Mouse (Mus musculus): ENCODE results near the gene Mapre1.

Mapre1 gene

GRCm38 (mm10) chr2:153778638-153779362 lies 37.7 kb downstream of the Mapre1 start:
- DNase-seq: peak; percentile 10 to 23

- no peak for DNase-seq
Measured at GRCm38 (mm10) chr2:153779394-153779981, 38.4 kb downstream of the Mapre1 start, which contains the start of gene Efcab8. Gene Efcab8, plus strand, starts transcription at chr2:153779931.

DNA sequence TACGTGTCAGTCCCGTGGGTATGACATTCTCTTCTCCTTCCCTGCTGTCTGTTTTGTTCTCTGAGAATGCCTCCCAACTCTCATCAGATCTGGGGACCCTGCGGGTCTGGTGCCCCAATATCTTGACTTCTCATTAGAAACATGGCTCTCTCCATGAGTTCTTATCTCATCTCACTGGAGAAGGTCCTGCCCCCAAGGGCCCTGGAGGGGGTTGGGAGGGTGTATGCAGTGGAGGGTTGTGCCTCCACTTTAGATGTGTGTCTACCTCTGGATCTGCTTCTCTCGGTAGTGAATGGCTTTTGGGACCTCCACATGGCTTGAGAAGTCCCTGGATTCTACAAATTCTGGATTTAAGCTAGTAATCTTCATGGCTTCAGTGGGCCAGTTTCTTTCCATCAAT lies 40.1 kb downstream of the Mapre1 start:
- no peak for DNase-seq

- no peak for DNase-seq
Measured at GRCm38 (mm10) chr2:153784668-153785067, 43.6 kb downstream of the Mapre1 start.

GRCm38 (mm10) chr2:153793366-153793765 lies 52.3 kb downstream of the Mapre1 start:
- DNase-seq: no peak

DNA sequence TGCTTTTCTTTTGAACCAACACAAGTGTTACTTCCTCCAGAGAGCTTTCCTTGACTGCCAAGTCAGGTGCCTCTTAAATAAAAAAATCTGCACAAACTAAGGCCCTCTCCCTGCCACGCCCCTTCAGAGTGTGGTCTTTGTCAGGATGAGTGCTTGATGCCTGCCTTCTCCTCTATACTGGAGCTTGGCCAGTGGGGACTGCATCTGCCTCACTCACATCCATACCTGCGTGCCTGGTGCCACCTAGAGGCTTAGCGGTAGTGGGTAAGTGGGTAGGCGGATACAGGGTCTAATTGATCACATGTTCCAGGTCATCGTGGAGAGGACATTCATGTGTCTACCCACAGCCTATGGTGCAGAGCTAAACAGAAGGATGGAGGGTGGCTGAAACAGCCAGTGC lies 54.0 kb downstream of the Mapre1 start:
- DNase-seq: no peak

- DNase-seq: peak; percentile 80 to 87
Measured at GRCm38 (mm10) chr2:153807464-153807863, 66.4 kb downstream of the Mapre1 start.

- DNase-seq: no peak
Measured at GRCm38 (mm10) chr2:153808146-153808545, 67.1 kb downstream of the Mapre1 start.

DNA sequence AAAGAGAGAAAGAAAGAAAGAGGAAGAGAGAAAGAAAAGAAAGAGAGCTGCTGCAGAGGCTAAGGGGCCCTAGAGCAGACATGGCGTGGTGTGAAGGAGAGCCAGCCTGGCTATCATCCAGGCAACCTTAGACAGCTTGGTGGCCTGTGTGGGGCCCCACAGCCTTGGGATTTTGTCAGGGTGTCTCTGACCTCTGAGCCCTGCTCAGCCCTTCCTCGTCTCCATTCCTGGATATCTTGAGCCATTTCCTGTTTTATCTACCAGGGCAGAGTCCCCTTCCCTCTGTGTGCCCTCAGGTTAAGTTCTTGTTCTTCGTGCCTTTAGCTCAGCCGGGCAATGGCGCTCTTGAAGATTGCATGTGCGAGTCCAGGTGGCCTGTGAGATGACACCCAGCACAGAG lies 67.8 kb downstream of the Mapre1 start:
- no peak for DNase-seq

- peak in 1 of 2 experiments; percentile 13 for DNase-seq
Measured at GRCm38 (mm10) chr2:153809921-153810320, 68.8 kb downstream of the Mapre1 start.

GRCm38 (mm10) chr2:153822005-153822543 lies 81.0 kb downstream of the Mapre1 start:
- DNase-seq: no peak

All from cerebellum, postnatal 36 days (tissue).